Mouse (Mus musculus): ENCODE data around the gene Fyn. TPM values are rescaled to one million over a fixed set of nuclear protein-coding genes. Genes with fewer than 3 reads are reported as not detected.

Fyn gene
- total RNA-seq, 2 experiments from 2014 or later = 116 to 117 TPM

DNA sequence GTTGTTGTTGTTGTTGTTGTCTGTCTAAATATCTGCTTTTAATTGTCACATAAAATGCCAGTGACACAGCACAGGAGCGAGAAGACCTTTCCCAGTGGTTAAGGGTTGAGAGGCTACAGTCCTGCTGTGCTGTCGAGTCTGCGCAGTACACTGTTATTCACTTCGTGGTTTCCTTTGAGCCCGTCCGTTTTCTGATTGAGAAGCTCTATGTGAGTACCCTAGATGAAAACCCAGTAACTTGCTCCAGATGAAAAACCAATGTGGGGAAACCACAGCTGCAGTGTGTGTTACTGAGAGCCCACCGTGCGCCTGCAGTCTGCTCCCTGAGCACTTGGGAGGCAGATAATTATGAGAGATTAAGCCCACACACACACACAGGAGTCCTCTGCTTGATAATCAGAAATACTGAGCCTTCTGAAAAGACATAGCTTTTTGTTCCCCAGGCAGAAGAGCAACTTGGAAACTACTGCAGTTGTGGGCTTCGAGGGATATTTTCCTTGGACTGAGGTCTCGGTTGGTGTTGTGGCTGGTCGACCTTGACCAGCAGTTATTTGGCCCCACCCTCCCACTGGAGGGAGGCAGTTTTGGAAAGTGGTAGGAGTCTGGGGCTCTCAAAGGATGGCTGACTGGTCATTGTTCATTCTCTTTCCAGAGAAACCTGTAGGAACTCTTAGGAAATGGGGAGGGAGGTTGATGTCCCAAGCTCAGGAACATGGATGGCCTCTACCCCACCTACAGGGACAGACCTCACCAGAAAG is 154.4 kb downstream of the Fyn start:
- TF ChIP-seq CTCF (IDR thresholded peaks at IDR 0.05) = no peak
- intact Hi-C loops (cut with DNase I) = loop anchor here (5.0 kb wide), 1 partner anchor 151 kb away; no protein-coding TSS in a partner anchor
- DNase-seq (ENCODE audit: extremely low spot score in 1 of 2, low spot score in 2 of 2) = no peak
- Histone ChIP-seq H3K4me3 (no peak overlapping the region), H3K27ac (no peak overlapping the region)

DNA sequence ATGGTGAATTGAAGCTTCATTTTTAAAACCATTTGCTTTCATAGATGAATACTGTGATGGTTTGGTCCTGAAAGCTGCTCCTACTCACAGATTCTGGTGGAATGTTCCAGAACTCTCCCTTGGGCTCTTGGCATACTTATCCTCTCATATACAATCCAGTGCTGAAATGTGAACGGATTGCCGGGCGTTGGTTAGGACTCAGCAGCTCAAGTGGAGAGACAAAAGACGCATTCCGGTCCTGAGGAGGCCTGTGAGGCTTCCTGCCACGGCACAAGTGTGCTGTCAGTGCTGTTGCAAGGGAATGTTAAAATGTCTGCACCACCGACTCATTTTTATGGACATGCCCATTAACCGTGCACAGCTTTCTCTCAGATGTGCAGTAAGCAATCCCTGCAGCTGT is 155.7 kb downstream of the Fyn start:
- H3K27ac ChIP-seq = no peak overlapping the region
- no peak overlapping the region for H3K4me3 ChIP-seq
- TF ChIP-seq CTCF (IDR thresholded peaks at IDR 0.05) = no peak
- intact Hi-C loops (cut with DNase I) = loop anchor here (5.0 kb wide), 1 partner anchor 152 kb away; no protein-coding TSS in a partner anchor
- no peak for DNase-seq (ENCODE audit: extremely low spot score in 1 of 2, low spot score in 2 of 2)

DNA sequence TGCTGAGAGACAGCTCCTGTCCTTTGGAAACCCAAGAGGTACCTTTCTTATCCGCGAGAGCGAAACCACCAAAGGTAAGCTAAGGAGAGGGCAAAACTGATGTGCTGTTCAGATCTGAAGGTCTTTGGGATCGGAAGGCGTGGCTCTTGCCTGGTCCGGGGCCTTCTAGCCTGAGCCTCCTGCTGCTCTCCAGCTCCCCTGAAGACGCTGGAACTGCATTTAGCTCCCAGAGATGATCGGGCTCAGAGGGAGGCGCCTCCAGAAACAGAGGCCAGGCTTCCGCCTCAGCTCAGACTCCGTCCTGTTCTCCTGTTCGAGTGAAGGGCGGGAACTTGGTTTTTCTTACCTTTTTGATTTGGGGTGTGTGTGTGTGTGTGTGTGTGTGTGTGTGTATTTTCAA is 156.8 kb downstream of the Fyn start:
- no peak for DNase-seq (ENCODE audit: extremely low spot score in 1 of 2, low spot score in 2 of 2)
- TF ChIP-seq CTCF (IDR thresholded peaks at IDR 0.05) = no peak
- no peak overlapping the region for H3K4me3 ChIP-seq
- intact Hi-C loops (cut with DNase I) = no loop called here
- no peak overlapping the region for H3K27ac ChIP-seq

DNA sequence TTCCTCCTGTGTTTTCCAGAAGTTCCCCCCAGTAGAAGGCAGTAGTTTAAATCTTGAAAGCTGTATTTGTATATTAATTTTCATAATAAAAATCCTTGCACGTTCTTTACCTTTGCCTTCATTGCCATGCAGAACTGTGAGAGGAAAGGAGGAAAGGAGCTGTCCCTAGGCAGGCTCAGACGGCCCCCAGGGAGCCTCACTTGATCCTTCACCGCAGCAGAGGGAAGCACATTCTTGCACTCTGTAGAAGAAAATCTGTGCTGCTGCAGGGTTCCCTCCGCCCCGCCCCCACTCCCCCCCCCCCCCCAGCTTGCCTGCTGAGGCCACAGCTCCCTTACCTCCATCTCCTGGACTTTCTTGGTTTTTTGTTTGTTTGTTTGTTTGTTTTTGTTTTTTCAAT is 158.5 kb downstream of the Fyn start:
- intact Hi-C loops (cut with DNase I) = no loop called here
- H3K27ac ChIP-seq = no peak overlapping the region
- no peak overlapping the region for H3K4me3 ChIP-seq
- no peak for TF ChIP-seq CTCF (IDR thresholded peaks at IDR 0.05)
- DNase-seq (ENCODE audit: extremely low spot score in 1 of 2, low spot score in 2 of 2) = no peak

DNA sequence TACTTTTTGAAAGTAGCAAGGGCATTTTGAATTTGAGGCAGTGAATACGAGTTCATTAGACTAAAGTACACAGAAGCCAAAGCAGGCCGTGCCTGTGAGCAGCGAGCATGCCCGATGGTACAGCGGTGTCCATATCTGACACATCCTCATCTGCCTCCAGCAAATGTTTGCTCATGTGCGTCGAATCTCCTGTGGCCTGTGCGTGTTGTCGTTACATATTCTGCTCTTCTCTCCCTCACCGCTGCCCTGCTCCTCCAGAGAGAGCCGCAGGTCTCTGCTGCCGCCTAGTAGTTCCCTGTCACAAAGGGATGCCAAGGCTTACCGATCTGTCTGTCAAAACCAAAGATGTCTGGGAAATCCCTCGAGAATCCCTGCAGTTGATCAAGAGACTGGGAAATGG is 160.5 kb downstream of the Fyn start:
- no peak for TF ChIP-seq CTCF (IDR thresholded peaks at IDR 0.05)
- Histone ChIP-seq H3K4me3 (no peak overlapping the region), H3K27ac (no peak overlapping the region)
- intact Hi-C loops (cut with DNase I) = no loop called here
- DNase-seq (ENCODE audit: extremely low spot score in 1 of 2, low spot score in 2 of 2) = no peak

DNA sequence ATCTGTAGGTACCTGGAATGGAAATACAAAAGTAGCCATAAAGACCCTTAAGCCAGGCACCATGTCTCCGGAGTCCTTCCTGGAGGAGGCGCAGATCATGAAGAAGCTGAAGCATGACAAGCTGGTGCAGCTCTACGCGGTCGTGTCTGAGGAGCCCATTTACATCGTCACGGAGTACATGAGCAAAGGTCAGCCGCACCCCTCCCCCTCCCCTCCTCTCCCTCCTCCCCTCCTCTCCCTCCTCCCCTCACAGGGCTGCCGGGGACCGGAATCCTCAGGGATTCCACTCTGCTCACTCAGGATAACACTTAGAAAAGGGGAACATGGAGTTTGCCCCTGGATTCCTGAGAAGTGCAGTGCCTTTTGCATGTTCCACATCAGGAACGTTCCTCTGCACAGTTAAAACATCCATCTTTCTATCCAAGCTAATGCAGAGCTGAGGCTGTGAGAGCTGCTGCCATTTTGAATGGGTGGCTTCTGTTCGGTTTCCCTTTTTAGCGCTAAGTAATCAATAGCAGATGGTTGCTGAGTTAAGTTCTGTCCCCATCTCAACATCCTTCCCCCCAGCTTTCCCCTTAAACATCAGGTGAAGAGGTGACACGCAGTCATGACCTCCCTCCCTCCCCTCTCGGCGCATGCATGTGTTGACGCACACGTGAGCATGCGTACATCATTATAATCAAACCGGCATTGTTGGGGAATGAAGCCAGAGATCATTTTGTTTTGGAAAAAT is 163.5 kb downstream of the Fyn start:
- no peak for TF ChIP-seq CTCF (IDR thresholded peaks at IDR 0.05)
- intact Hi-C loops (cut with DNase I) = no loop called here
- H3K27ac ChIP-seq = no peak overlapping the region
- no peak overlapping the region for H3K4me3 ChIP-seq
- DNase-seq (ENCODE audit: extremely low spot score in 1 of 2, low spot score in 2 of 2) = no peak

DNA sequence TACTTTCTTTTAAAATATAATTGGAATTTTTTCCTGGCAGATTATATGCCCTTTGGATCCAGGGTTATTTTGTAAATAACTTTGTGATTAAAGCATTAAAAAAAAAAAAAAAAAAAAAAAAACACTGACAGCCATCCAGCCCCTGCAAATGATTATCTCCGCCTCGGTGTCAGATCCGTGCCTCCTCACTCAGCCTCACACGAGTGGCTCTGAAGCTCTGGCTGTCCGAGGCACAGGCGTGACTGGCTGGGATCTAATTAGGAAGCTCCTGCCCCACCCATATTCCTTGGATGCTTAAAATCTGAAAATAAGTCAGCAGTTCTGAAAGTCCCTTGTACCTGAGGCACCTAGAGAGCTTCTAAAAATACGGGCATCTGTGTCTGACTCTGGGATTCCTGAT is 164.2 kb downstream of the Fyn start:
- DNase-seq (ENCODE audit: extremely low spot score in 1 of 2, low spot score in 2 of 2) = no peak
- Histone ChIP-seq H3K4me3 (no peak overlapping the region), H3K27ac (no peak overlapping the region)
- TF ChIP-seq CTCF (IDR thresholded peaks at IDR 0.05) = no peak
- intact Hi-C loops (cut with DNase I) = no loop called here

DNA sequence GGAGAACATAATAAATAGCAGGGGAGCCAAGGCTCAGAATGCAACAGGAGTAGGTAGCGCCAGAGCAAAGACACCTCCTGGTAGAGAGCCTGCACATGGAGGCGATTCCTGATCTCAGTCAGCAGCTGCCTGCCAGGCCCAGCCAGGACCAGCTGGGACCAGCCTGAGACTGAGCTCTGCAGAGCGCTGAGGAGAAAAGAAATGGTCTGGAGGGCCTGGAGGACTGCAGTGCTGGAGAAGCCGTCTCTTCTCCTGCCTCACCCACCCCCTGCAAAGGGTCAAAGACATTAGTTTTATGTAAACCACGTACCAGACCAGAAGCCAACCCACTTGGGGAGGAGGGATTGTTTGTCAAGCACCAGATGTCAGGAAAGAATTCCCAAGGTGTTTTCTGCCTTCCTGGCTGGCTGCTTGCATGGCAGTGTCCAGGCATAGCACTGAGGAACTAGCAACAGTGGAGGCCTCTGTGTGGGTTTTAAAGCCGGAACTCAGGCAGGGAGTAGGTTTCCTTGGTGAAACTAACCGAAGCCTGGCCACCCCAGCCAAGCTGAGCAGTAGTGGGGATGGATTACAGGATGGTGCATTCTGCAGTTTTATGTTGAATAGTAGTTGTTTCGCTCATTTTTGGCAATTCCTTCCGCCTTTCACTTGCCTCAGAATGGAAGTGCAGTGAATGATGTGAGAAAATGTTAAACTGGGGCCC is 165.8 kb downstream of the Fyn start:
- Histone ChIP-seq H3K27ac (peak overlapping the region; percentile 33; the same call in 1 of the 2 replicates), H3K4me3 (no peak overlapping the region)
- DNase-seq (ENCODE audit: extremely low spot score in 1 of 2, low spot score in 2 of 2) = no peak
- intact Hi-C loops (cut with DNase I) = no loop called here
- no peak for TF ChIP-seq CTCF (IDR thresholded peaks at IDR 0.05)

DNA sequence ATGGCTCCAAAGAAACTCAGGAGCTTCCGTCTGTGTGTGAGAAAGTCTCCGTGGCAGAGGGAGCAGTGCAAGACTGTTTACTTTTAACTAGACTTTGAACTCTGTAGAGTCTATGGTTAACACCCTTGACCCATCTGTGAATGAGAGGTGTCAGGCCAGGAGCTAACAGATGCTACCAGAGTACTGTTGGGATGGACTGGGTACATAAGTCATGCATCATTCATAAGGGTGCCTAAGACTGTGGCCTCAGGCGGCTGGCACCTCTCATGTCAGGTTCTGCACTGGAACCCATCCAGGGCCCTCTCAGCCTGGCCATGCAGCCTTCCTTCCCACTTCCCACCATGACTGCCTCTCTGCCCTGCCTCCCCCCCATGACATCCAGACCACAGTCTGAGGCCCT is 166.7 kb downstream of the Fyn start:
- no peak for DNase-seq (ENCODE audit: extremely low spot score in 1 of 2, low spot score in 2 of 2)
- Histone ChIP-seq H3K4me3 (no peak overlapping the region), H3K27ac (no peak overlapping the region)
- no peak for TF ChIP-seq CTCF (IDR thresholded peaks at IDR 0.05)
- intact Hi-C loops (cut with DNase I) = no loop called here

DNA sequence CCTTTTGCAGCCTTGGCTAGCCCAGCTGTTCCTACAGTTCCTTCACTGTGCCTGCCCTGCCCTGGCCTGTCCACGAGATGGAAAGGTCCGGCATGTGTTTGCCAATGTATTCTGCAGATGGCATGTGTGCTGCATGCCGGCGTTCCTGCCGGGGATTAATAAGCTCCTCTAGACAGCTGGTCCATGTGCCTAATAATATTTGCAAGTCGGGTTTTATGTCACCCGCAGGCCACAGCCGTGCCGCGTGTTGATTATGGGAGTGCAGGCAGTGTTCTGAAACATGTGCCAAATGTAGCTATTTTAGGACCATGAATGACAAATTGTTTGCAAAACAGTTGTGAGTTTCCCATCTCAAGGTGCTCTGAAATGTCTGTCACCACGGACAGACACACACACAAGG is 167.6 kb downstream of the Fyn start:
- no peak overlapping the region for H3K4me3 ChIP-seq
- intact Hi-C loops (cut with DNase I) = no loop called here
- TF ChIP-seq CTCF (IDR thresholded peaks at IDR 0.05) = no peak
- no peak for DNase-seq (ENCODE audit: extremely low spot score in 1 of 2, low spot score in 2 of 2)
- H3K27ac ChIP-seq = no peak overlapping the region

DNA sequence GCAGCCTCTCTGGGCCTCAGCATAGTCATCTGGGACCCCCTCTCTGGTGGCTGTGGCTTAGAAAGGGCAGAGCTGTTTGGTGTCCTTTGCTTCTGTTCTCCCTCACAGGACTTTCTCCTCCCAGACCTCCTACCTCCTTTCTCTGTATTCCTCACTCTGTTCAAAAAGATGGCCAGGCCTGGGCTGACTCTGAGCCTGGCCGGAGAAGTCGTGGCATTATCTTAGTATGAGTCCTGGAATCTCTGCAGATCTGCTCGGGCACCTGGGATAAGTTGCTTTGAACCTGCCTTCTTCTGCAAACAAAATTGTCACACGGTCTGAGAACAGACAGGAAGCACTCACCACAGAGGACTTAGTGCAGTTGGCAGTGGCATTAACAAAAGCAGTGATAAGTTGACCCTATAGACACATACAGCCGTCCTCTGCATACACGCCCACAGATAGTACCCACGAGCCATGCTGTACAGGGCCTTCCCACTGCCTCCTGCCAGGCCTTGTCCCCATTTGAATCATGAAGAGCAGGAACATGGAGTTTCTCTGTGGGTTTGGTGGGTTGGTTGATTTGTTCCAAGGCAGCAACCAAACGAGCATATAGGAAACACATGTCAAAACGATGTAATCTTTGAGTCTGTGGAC is 171.5 kb downstream of the Fyn start:
- no peak for DNase-seq (ENCODE audit: extremely low spot score in 1 of 2, low spot score in 2 of 2)
- TF ChIP-seq CTCF (IDR thresholded peaks at IDR 0.05) = no peak
- intact Hi-C loops (cut with DNase I) = loop anchor here (5.0 kb wide), 1 partner anchor 192 kb away; the partner anchor contains the start of gene Rev3l
- Histone ChIP-seq H3K4me3 (no peak overlapping the region), H3K27ac (peak overlapping the region; percentile 11; the same call in 1 of the 2 replicates)

Measured in left cerebral cortex, adult 2 months (tissue).